Mouse (Mus musculus) spleen, adult 12 weeks (tissue): ENCODE results near the gene Guca2a.
"Not testable (repeated sequence)": the region's sequence is repeated elsewhere in the genome, so short reads cannot be mapped to it uniquely, and the experiment has no call there.

ENCODE experiments used
- DNase-seq: peaks from one replicate; pipeline ENCODE4 v3.0.0; 2022; ENCODE audit warnings: low spot score

The Guca2a gene

GRCm38 (mm10) chr4:119637176-119637845 lies at the start of gene Guca2a:
TSS of gene Guca2a (plus strand) at chr4:119637704.
- no peak for DNase-seq

- DNase-seq = no peak
Measured at GRCm38 (mm10) chr4:119588037-119588436, 49.5 kb upstream of the Guca2a start.

GRCm38 (mm10) chr4:119589423-119589822 lies 48.1 kb upstream of the Guca2a start:
- DNase-seq = no peak

GRCm38 (mm10) chr4:119590027-119590426 lies 47.5 kb upstream of the Guca2a start:
- DNase-seq = no peak

- DNase-seq = no peak
Measured at GRCm38 (mm10) chr4:119592479-119592878, 45.0 kb upstream of the Guca2a start.

GRCm38 (mm10) chr4:119594331-119594730 lies 43.2 kb upstream of the Guca2a start:
- no peak for DNase-seq

- no peak for DNase-seq
Measured at GRCm38 (mm10) chr4:119599605-119600004, 37.9 kb upstream of the Guca2a start.

- DNase-seq = no peak
Measured at GRCm38 (mm10) chr4:119609488-119609887, 28.0 kb upstream of the Guca2a start.

- DNase-seq = no peak
Measured at GRCm38 (mm10) chr4:119614078-119614477, 23.4 kb upstream of the Guca2a start.

GRCm38 (mm10) chr4:119614724-119615123 lies 22.8 kb upstream of the Guca2a start:
- DNase-seq = no peak

GRCm38 (mm10) chr4:119626081-119626645 lies 11.3 kb upstream of the Guca2a start:
- no peak for DNase-seq

GRCm38 (mm10) chr4:119626876-119627275 lies 10.6 kb upstream of the Guca2a start:
- no peak for DNase-seq

GRCm38 (mm10) chr4:119627317-119627716 lies 10.2 kb upstream of the Guca2a start:
- DNase-seq = no peak

- not testable (repeated sequence) for DNase-seq
Measured at GRCm38 (mm10) chr4:119628363-119628762, 9.1 kb upstream of the Guca2a start.

- no peak for DNase-seq
Measured at GRCm38 (mm10) chr4:119631115-119631919, 6.2 kb upstream of the Guca2a start.

- no peak for DNase-seq
Measured at GRCm38 (mm10) chr4:119632721-119633120, 4.8 kb upstream of the Guca2a start.

- no peak for DNase-seq
Measured at GRCm38 (mm10) chr4:119633342-119633741, 4.2 kb upstream of the Guca2a start.

- no peak for DNase-seq
Measured at GRCm38 (mm10) chr4:119633948-119634347, 3.6 kb upstream of the Guca2a start.

GRCm38 (mm10) chr4:119634908-119635660 lies 2.4 kb upstream of the Guca2a start:
- no peak for DNase-seq

GRCm38 (mm10) chr4:119635686-119636085 lies 1.8 kb upstream of the Guca2a start:
- DNase-seq = no peak

- DNase-seq = no peak
Measured at GRCm38 (mm10) chr4:119636731-119637130, 773 bp upstream of the Guca2a start.

GRCm38 (mm10) chr4:119637946-119638345 lies 442 bp downstream of the Guca2a start:
- no peak for DNase-seq
